In the genomic region with DNA sequence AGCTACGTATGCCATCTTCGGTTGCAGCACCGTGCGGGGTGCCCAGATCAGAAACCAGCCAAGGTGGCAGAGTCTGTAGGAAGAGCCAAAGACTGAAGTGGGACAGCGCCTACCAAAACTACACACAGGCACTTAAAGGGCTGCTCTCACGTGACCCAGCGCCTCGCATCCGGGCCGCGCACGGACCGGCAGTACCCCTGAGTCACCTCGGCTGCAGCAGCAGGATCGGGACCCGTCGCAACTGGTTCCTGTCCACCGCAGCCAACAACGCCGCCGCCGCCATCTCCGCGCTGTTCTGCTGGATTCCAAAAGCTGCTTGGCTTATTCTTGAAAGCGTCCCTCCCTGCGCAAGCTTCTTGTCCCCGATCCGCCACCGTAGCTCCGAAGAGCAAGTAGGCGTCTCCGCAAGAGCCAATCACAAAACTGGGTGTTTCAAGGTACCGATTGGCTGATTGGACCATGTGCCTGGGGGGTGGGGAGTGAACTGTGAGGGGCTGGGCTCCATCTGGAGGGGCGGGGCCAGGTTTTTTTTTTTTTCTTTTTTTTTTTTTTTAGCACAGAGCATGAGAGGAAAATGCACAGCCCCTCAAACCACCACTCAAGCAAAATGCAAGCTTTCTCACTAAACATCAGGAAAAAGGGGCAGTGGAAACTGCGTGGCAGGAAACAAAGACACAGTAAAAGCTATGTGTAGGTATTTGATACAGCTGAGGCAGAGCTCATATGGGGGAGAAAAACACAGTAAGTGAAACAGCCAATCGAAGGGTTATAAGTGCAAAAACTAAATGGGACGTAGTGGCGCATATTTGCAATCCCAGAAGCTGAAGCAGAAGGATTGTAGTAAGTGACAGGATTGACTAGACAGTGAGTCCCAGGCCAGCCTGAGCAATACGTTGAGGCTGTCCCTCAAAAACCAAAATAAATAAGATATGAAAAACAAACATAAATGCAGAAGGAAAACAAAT, we compare ENCODE assay signal across 7 mouse cellular contexts. TPM values are rescaled to one million over a fixed set of nuclear protein-coding genes. Genes with fewer than 3 reads are reported as not detected.
DNase-seq lines count a peak whose midpoint lies in the region; ATAC-seq lines count a peak whose summit lies in the region.

Gene Mccc1 (minus strand): TSS at position 404 of the 965 bp plus-strand sequence.

- ATAC-seq in intestine, embryonic 16.5 days = peak; percentile 100
- ATAC-seq in midbrain, embryonic 11.5 days (ENCODE audit: low FRiP score) = peak; percentile 100

- peak within 1 kb of the TSS; percentile 76 for H3K27ac ChIP-seq in intestine, embryonic 16.5 days (ENCODE audit: low read length)
- H3K27ac ChIP-seq in midbrain, embryonic 11.5 days (ENCODE audit: low read depth, low read length) = peak within 1 kb of the TSS; percentile 80

- no peaks in the 10 kb centered on the region for H3K27me3 ChIP-seq in intestine, embryonic 16.5 days (replicated peaks; ENCODE audit: control insufficient read depth, insufficient read depth, low read length)
- H3K27me3 ChIP-seq in midbrain, embryonic 11.5 days (ENCODE audit: control insufficient read depth, insufficient read depth, low read length) = no peaks in the 10 kb centered on the region

- no peaks in the 10 kb centered on the region for H3K9me3 ChIP-seq in intestine, embryonic 16.5 days (ENCODE audit: control insufficient read depth, low read length)
- H3K9me3 ChIP-seq in midbrain, embryonic 11.5 days (ENCODE audit: control insufficient read depth, low read length) = no peaks in the 10 kb centered on the region

- H3K4me1 ChIP-seq in intestine, embryonic 16.5 days (ENCODE audit: control insufficient read depth, insufficient read depth, low read length) = no peaks in the 10 kb centered on the region
- H3K4me1 ChIP-seq in midbrain, embryonic 11.5 days (ENCODE audit: control insufficient read depth, insufficient read depth, low read length) = no peaks in the 10 kb centered on the region

- peak within 1 kb of the TSS; percentile 83 for H3K4me2 ChIP-seq in intestine, embryonic 16.5 days (ENCODE audit: low read depth, low read length)
- peak within 1 kb of the TSS; percentile 80 for H3K4me2 ChIP-seq in midbrain, embryonic 11.5 days

- peak within 1 kb of the TSS; percentile 77 for H3K9ac ChIP-seq in intestine, embryonic 16.5 days (ENCODE audit: low read depth, low read length)
- H3K9ac ChIP-seq in midbrain, embryonic 11.5 days (ENCODE audit: low read length) = peak within 1 kb of the TSS; percentile 76

- no peaks in the 10 kb centered on the region for H3K36me3 ChIP-seq in intestine, embryonic 16.5 days (ENCODE audit: control insufficient read depth, insufficient read depth, low read length)
- H3K36me3 ChIP-seq in midbrain, embryonic 11.5 days (ENCODE audit: control insufficient read depth, insufficient read depth, low read length) = no peaks in the 10 kb centered on the region

- WGBS in intestine, embryonic 16.5 days = 3% methylated on average over 39 of the region's 39 CpGs
- 7% methylated on average over 39 of the region's 39 CpGs for WGBS in midbrain, embryonic 11.5 days

- DNase-seq in adrenal gland, adult 8-10 months = peak; percentile 94
- DNase-seq in embryo, embryonic 9.5 days (ENCODE audit: extremely low spot score) = peak; percentile 93
- DNase-seq in gastrocnemius, postnatal 4 days (ENCODE audit: low spot score in 2 of 2) = peak; percentile 75 to 93
- peak; percentile 97 for DNase-seq in left cerebral cortex, postnatal 36 days (ENCODE audit: low spot score in 2 of 2)
- peak; percentile 99 for DNase-seq in midbrain, embryonic 11.5 days (ENCODE audit: low spot score, missing footprints)
- peak; percentile 97 for DNase-seq in skeletal muscle tissue, adult 2 months (ENCODE audit: low read depth, low spot score)

- intact Hi-C loops in left cerebral cortex, postnatal 36 days (cut with DNase I) = loop anchor here (2.0 kb wide), 1 partner anchor 64 kb away; the partner anchor contains the start of gene Acad9

- peak within 1 kb of the TSS; percentile 75 for H3K4me3 ChIP-seq in intestine, embryonic 16.5 days (ENCODE audit: low read length)
- H3K4me3 ChIP-seq in midbrain, embryonic 11.5 days (ENCODE audit: low read depth, low read length) = peak within 1 kb of the TSS; percentile 73

RNA-seq across cellular contexts. Expression of gene Mccc1, which starts in this region (rescaled TPM):
- 100 to 1,000 TPM in 2 of 4 experiments, 10 to 100 TPM in 2; 86.4 to 114 (median 101) TPM for total RNA-seq in adrenal gland, adult 8-10 months (2022)
- 10 to 100 TPM; 25.9 to 26.9 TPM for total RNA-seq in gastrocnemius, postnatal 4 days (2021)
- polyA plus RNA-seq in intestine, embryonic 16.5 days (2015; fragmentation: Nextera tagmentation; extraction: Ambion mirVana) = 42.5 and 45.2 TPM in 2 replicates
- 10 to 100 TPM; 26.8 to 46.7 TPM for total RNA-seq in left cerebral cortex, postnatal 36 days (2021)
- 29.1 and 31.8 TPM in 2 replicates for polyA plus RNA-seq in midbrain, embryonic 11.5 days (2014; fragmentation: Nextera tagmentation; extraction: Ambion mirVana)

Comparison
In these comparisons a context has a peak if more than half of its experiments do, and no peak if none do; other contexts are left out.
1. Peak in every context shown above with its lines: DNase-seq, ATAC-seq, H3K4me3 ChIP-seq and H3K27ac ChIP-seq.